Mouse (Mus musculus) brown adipose tissue, adult 24 weeks (tissue): Measurements from ENCODE around the gene Cactin. TPM values are rescaled to one million over a fixed set of nuclear protein-coding genes. Genes with fewer than 3 reads are reported as not detected.

ENCODE experiments used
- H3K27ac ChIP-seq: fragments of 200-500 bp; replicated peaks from 2 replicates; pipeline ENCODE4 v1.5.1; 2012; ENCODE audit warnings: low read depth, mild to moderate bottlenecking, low read length
- H3K4me1 ChIP-seq: fragments of 200-500 bp; 2 replicates; pipeline ENCODE4 v1.6.1; 2012; ENCODE audit warnings: low read length, mixed read lengths; ENCODE audit not compliant: control insufficient read depth, insufficient read depth, insufficient read length
- H3K4me3 ChIP-seq: fragments of 200-500 bp; 2 replicates; pipeline ENCODE4 v1.5.1; 2012; ENCODE audit warnings: low read depth, mild to moderate bottlenecking, low read length, moderate library complexity; ENCODE audit not compliant: insufficient read depth
- polyA plus RNA-seq: library from polyadenylated mRNA; stranded (reverse); fragments of >200 nt; gene quantifications from 2 replicates; pipeline ENCODE4 v1.2.4, GENCODE M21; 2012; ENCODE audit not compliant: missing spikeins, insufficient read depth, insufficient read length

Cactin gene
- polyA plus RNA-seq, 1 experiment, result 8.4 TPM

DNA sequence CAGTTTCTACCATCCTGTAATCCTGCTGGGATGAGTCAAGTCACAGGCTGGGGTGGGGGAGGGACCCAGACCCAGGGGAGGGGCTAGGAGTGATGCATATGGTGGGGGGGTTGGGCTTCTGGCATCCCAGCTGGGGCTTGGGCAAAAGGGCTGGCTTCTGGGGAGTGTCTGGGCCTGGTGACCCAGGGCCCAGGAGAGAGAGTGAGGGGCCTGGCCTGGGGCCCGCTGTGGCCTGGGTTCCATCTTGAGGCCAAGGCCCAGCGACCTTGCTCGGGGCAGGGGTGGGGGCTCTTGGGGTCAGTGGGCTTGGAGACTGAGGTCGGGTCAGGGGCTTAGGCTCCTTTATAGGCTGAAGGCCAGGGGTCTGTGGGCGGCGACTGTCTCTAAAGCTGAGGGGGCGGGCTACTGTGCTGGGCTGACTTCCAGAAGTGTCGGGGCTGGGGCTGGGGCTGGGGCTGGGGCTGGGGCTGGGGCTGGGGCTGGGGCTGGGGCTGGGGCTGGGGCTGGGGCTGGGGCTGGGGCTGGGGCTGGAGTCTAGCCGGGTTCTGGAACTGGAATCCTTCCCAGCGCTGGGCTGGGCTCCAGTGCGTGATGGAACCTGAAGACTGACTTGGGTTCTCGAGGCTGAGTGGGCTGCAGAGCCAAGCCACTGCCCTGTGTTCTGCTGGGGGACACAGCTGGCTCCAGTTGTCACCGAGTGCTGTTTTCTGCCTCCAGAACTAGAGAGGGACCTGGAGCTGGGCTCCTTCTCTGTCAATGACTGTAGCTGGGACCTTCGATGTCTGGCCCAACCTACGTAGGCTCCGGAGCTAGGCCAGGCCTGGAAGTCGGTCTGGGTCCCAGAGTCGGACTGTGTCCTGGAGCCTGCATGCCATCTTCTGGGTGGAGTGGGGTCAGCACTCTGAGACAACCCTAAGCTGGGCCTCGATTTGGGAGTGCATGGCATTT, 14.8 kb downstream of the Cactin start:
- Histone ChIP-seq H3K27ac (no peak overlapping the region), H3K4me3 (no peak overlapping the region), H3K4me1 (no peaks in the 10 kb centered on the region)

DNA sequence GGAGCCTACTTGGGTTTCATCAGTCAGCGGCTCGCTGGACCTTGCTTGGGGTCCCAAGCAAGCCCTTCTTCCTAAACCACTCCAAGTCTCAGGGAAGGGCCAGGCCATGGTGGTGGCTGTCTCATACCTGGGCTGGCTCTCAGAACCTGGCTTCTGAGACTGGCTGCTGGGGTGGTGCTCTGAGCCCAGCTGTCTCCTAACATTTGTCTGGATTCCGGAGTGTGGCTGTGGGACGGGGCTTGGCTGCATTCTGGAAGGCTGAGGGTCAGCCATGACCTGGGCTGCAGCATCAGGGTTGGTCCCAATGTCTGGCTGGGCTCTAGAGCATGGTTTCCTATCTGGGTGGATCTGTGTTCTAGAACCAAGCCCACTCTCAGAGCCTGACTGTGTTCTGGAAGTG, 15.7 kb downstream of the Cactin start:
- Histone ChIP-seq H3K4me1 (no peaks in the 10 kb centered on the region), H3K27ac (no peak overlapping the region), H3K4me3 (no peak overlapping the region)

DNA sequence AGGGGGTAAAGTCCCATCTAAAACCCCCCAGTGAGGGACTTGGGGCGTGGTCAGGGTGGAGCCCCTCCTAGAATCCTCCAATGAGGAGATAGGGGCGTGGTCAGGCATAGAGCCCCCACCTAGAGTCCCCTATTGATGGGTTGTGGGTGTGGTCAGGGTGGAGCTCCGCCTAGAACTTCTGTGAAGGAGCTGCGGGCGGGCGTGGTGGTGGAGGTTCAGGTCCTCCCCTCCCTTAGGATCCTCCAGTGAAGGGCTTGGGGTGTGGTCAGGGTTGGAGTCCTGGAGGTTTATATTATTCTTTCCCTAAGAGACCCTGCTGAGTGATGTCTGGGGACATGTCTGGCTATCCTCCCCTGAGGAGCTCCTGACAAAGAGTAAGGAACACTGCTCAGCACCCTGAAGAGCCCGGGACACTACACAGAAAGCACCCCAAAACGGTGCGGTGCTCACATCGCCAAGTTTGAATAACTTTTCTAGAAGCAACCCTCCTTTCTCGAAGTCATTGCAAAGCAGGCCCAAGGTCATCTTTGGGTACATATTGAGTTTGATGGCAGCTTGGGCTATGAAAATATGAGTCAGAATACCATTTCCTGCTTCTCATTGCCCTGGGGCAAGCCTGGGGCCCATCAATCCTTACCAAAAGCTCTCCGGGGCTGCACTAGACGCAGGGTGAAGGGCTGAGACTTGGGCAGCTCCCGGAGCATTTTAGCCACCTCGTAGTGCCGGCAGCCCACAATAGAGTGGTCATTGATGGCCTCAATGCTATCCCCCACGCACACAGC, 19.8 kb downstream of the Cactin start:
- no peak overlapping the region for H3K4me3 ChIP-seq
- no peak overlapping the region for H3K27ac ChIP-seq
- no peaks in the 10 kb centered on the region for H3K4me1 ChIP-seq

DNA sequence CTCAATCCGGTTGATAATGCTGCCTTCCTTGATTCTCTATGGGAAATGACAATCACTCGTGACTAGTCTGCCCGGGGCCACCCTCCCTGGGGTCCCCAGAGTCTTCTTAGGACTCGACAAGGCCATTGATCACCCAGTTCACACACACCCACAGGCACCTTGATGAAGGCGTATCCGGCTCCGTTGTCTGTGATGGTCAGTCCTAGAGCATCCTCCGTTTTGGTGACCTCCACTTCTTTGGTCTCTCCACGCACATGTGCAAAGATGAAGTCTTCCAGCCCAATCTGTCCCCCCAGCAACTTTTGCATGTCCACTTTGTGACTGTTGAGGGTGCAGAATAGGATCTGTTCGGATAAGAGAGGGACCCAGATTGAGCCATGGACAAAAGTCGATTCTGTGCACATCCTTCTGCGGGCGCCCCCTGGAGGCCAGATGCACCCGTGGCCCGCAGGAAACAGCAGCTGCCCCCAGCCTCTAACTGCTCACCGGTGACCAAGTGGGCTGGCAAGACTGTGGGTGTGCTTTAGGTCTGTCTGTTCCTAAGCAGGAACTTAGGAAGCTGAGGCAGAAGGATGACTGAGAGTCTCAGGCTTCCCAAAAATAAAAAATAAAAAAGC, 20.5 kb downstream of the Cactin start:
- Histone ChIP-seq H3K4me1 (no peaks in the 10 kb centered on the region), H3K4me3 (no peak overlapping the region), H3K27ac (no peak overlapping the region)

DNA sequence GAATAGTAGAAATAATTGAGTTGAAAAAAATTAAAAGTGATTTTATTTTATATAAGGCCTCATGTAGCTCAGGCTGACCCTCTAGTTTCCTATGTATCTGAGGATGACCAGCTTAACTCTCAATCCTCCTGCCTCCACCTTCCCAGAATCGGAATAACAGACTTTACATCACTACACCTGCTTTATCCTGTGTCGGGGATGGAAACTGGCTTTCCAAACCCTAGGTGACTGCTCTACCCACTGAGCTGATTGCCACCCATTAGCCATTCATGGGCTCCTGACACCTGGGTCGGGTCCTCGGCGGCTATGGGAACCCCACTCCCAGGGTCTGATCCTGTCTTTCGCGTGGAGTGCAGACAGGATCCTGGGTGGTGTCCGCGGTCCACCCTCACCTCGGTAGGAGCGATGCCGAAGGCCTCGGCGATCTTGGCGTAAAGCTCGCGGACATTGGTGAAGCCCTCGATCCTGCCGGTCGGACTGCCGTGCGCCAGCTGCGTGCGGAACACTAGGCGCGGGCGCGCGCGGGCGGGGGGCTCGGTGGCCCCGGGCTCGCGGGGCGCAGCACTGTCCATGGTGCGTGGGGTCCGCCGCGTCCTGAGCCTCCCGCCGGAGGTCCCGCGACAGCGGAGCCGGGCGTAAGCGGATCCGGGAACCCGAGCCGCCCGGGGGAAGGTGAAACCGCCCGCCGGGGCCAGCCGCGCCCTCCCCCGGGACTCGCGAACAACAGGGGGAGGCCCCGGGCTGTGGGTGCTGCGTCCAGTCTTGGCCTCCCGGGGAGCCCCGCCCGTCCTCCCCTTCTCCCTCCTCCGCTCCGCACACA, 22.0 kb downstream of the Cactin start, which contains the start of gene Gipc3:
Gipc3 (minus strand) TSS at position 581 of the 820 bp plus-strand sequence.
- Histone ChIP-seq H3K27ac (no peak within 1 kb of the TSS), H3K4me1 (no peaks in the 10 kb centered on the region; the same call in 1 of the 2 replicates), H3K4me3 (peak within 1 kb of the TSS; percentile 63)

DNA sequence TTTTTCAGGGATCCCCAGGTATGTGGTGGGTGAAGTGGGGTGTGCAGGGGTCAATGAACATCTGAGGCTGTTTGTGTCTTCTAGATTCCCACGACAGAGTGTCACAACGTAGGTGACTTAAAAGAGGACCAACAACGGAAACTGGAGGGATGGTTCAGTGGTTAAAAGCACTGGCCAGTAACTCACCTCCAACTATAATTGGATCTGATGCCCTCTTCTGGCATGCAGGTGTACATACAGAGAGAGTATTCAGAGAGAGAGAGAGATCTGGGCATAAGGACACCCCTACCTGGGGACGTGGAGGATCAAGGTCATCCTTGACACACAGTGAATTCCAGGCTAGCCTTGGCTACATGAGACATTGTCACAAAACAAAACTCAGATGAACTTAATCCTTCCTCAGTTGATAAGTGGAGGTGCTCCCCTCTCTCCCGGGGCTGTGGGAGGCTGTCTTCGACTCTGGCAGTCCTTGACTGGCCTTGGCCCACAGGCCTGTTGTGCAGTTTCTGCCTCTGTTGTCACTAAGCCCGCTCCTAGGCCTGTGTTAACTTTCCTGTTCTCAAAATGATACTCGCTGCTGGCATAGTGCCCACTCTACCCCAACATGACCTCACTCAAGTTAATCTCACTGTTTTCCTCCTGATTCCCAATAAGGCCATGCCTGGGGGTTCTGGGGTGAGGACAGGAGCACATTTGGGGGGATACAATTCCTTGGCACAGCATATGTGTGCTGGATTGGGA, 23.7 kb downstream of the Cactin start:
- Histone ChIP-seq H3K4me3 (no peak overlapping the region), H3K4me1 (peaks cover 2% of the 10 kb centered on the region; the same call in 1 of the 2 replicates), H3K27ac (no peak overlapping the region)

DNA sequence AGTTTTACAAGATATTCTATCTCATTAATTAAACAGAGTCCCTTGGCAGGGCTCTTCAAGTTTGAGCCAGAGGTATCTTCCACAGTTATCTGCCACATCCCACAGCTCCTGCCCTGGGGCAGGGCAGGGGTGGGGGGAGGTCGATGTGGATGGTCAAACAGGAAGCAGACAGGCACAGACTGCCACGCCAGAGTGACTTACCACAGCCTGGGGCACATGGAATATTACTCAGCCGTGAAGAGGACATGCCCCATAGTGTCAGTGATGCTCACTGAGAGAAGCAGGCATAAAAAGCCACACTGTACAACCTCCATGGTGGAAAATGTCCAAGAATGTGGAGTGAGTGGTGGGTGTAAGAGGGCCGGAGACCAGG, 24.2 kb downstream of the Cactin start:
- peaks cover 3% of the 10 kb centered on the region; the same call in 1 of the 2 replicates for H3K4me1 ChIP-seq
- H3K27ac ChIP-seq, result no peak overlapping the region
- H3K4me3 ChIP-seq, result no peak overlapping the region

DNA sequence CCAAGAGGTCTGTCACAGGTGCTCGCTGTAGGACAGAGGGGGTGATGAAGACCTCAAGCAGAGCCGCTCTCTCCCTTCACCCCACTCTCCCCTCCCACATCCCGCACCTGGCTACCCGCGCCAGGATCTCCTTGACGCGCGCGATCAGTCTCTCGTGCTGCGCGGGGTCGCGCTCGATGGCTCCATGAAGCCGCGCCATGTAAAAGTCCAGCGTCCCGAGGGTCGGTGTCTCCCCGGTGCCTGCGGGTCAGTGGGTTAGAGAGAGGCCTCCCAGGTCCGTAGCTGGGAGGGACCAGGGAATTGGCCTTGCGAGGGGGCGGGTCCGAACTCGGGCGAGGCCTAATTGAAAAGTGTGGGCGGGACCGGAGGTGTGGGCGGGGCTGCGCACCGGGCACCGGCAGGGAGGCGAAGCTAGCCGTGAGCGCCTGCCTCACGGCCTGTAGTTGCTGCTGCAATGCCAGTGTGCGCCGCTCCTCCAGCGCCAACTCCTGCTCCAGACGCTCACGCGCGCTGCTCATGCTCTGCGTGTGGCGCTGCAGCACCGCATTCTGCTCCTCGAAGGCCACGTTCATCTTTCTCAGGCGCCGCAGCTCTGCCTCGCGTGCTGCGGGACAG, 25.7 kb downstream of the Cactin start:
- H3K4me3 ChIP-seq, result peak overlapping the region; percentile 34
- H3K4me1 ChIP-seq, result peaks cover 3% of the 10 kb centered on the region; the same call in 1 of the 2 replicates
- no peak overlapping the region for H3K27ac ChIP-seq

DNA sequence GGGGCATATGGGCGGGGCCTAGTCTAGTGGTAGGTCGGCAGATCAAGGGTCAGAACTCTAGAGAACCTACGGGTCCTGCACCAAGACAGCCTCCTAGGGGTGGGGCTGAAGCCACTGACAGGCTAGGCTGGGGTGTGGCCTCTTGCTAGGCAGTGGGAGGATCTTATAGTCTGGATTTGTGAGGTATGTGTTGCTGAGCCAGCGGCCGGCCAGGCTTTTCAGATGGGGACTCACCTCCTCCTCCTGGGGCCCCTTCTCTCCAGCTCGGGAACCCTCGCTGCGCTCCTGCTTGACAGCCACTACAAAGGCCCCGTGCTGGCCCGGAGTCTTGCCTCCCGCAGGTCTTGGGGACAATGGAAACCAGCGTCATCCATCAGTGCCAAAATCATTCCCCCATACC, 28.2 kb downstream of the Cactin start:
- H3K4me1 ChIP-seq, result peaks cover 3% of the 10 kb centered on the region; the same call in 1 of the 2 replicates
- H3K27ac ChIP-seq, result no peak overlapping the region
- H3K4me3 ChIP-seq, result peak overlapping the region; percentile 89

DNA sequence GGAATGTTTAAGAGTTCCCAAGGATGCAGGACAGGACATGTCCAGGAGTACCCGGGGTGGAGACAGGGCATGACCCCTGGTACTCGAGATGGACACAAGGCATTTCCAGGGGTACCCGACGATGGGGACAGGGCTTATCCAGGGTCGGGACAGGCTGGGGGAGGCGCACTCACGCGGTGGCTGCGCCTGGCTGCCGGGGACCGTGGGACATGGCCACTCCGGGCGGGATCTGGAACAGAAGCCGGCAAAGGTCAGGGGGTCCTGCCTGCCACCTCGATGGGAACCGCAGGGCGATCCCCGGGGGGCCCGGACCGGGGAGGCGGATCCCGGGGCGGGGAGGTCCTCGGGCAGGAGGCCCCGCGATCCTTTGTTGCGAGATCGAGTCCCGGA, 29.1 kb downstream of the Cactin start:
- H3K27ac ChIP-seq, result peak overlapping the region; percentile 67
- H3K4me1 ChIP-seq, result peaks cover 3% of the 10 kb centered on the region; the same call in 1 of the 2 replicates
- peak overlapping the region; percentile 89 for H3K4me3 ChIP-seq

DNA sequence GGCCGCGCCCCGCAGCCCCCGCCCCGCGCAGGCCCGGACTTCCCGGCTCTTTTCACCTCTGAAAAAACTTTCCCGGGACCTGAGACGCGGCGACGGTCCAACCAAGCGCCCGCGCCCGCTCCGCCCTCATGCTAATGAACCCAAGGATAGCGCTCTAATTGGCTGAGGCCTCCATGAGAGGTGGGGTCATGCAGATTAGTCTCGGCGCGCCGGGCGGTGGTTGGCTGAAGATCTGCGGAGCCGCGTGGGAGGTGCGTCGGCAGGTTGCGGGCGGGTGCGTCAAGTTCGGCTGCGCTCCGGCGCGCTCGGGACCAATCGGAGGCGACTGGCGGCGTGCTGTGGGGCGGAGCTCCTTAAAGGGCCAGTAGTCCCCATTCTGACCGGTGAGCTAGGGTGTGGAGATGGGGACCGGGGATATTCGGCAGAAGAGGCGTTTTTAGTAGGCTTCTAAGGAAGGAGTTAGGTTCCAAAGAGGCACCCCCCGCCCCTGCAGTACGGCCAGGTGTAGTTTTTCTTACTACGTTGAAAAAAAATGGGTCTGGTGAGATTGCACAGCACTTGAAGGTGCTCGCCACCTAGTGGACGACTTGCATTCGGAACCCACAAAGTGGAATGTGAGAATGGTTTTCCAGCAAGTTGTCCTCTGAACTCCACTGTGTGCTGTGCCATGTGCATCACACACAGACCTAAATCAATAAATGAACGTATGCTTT, 29.6 kb downstream of the Cactin start, which contains the start of gene Hmg20b:
Hmg20b (minus strand) TSS at position 130 of the 713 bp plus-strand sequence.
- H3K4me1 ChIP-seq, result peaks cover 3% of the 10 kb centered on the region; the same call in 1 of the 2 replicates

DNA sequence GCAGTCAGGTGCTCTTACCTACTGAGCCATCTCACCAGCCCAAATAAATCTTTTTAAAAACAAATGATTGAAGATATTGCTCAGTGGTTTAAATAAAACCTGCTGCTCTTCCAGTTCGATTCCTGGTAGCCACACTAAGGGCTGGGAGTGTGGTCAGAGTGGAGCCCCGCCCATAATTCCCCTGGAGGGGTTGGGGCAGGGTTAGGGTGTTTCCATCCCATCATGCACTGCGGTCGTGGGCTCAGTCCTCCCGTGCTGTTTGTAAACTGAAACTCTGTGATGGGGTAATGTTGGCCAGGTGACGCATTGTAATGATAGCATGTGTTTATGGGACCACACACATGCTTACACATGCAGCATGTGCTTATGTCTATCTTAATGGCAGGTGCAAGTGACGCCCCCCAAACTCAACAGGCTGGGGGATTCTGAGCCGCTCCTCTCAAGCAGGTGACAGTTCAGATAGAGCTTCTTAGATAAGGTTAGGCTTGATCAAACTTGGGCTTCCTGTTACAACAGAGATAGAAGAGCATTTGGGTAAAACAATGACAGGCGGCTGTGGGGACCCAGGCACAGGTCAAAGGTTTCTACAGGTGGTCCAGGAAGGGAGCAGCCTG, 30.9 kb downstream of the Cactin start:
- Histone ChIP-seq H3K4me1 (peaks cover 6% of the 10 kb centered on the region), H3K4me3 (no peak overlapping the region), H3K27ac (no peak overlapping the region)

More for the DNA sequence above, 29.6 kb downstream of the Cactin start, which contains the start of gene Hmg20b:
- Histone ChIP-seq H3K4me3 (peak within 1 kb of the TSS; percentile 89), H3K27ac (peak within 1 kb of the TSS; percentile 67)
